Mouse (Mus musculus): Measurements from ENCODE around the gene Arhgef3. TPM values are rescaled to one million over a fixed set of nuclear protein-coding genes. Genes with fewer than 3 reads are reported as not detected.

Gene Arhgef3
- total and polyA plus RNA-seq, 2 experiments from 2014 or later: 12.3 to 17.7 TPM

DNA sequence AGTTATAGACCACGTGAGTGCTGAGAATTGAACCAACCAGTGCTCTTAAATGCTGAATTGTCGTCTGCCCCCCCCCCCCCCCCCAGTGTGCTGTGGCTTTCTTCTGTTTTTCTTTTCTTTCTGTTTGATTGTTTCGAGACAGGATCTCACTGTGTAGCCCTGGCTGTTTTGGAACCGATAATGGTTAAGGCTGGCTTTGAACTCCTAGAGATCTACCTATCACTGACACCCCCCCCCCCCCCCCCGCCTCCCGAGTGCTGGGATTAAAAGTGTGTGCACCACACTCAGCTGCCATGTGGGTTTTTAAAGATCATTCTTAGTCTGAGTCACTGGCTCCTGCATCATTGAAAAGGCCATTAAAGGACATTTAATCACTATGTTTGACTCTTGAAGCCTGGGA lies 147.7 kb downstream of the Arhgef3 start:
- WGBS: 63% methylated on average over 6 of the region's 6 CpGs
- Histone ChIP-seq H3K9me3 (ENCODE audit: low read length) (no peaks in the 10 kb centered on the region), H3K4me1 (ENCODE audit: insufficient read depth) (no peaks in the 10 kb centered on the region), H3K27me3 (ENCODE audit: insufficient read depth, low read length) (no peaks in the 10 kb centered on the region), H3K4me2 (ENCODE audit: low read depth) (no peak overlapping the region), H3K4me3 (ENCODE audit: low read depth, low read length) (no peak overlapping the region), H3K9ac (no peak overlapping the region), H3K36me3 (ENCODE audit: insufficient read depth) (no peaks in the 10 kb centered on the region), H3K27ac (ENCODE audit: low read depth, low read length) (no peak overlapping the region)
- no peak for DNase-seq
- TF ChIP-seq CTCF (IDR thresholded peaks at IDR 0.05; ENCODE audit: low read depth): no peak
- no peak for ATAC-seq

DNA sequence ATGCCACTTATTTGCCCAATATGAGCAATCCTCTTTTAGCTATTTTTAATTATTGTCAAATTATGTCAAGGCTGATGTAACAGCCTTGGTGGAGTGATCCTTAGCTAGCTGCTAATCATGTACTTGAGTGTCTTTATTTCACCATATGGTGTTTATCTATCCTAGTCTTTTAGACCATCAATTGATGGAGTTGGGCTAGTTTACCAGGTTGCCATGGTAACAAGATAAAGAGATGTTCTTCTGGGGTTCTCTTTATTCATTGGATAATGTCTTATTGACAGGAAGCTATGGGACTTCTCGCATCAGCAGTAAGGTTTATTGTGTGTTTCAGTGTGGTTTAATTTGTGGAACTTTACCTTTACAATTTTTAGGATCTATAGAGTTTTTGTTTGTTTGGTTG lies 151.9 kb downstream of the Arhgef3 start:
- no peak for TF ChIP-seq CTCF (IDR thresholded peaks at IDR 0.05; ENCODE audit: low read depth)
- Histone ChIP-seq H3K9ac (no peak overlapping the region), H3K4me3 (ENCODE audit: low read depth, low read length) (no peak overlapping the region), H3K27ac (ENCODE audit: low read depth, low read length) (no peak overlapping the region), H3K27me3 (ENCODE audit: insufficient read depth, low read length) (no peaks in the 10 kb centered on the region), H3K4me1 (ENCODE audit: insufficient read depth) (no peaks in the 10 kb centered on the region; the same call in 1 of the 2 replicates), H3K36me3 (ENCODE audit: insufficient read depth) (no peaks in the 10 kb centered on the region), H3K4me2 (ENCODE audit: low read depth) (no peak overlapping the region), H3K9me3 (ENCODE audit: low read length) (no peaks in the 10 kb centered on the region)
- ATAC-seq (no peak), DNase-seq (no peak)
- WGBS: 57% methylated on average over 1 of the region's 1 CpGs

DNA sequence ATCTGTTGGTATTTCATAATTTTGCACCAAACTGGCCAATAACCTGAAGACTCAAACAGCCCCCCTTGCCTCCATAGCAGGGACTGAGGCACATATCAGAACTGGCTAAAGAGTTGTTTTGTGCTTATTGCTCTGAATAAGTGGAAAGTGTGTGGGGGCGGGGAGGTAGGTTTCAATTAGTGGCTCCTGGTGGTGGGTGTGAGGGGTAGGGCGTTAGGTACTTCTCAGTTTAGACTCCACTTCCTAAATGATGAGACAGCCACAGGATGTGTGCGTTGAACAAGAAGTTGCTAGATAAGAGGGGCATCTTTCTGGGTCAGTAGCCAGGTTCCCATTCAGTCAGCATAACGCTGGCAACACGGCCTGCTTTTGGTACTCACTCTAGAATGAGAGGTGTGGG lies 153.4 kb downstream of the Arhgef3 start:
- DNase-seq (no peak), ATAC-seq (no peak)
- WGBS: 59% methylated on average over 5 of the region's 5 CpGs
- Histone ChIP-seq H3K27me3 (ENCODE audit: insufficient read depth, low read length) (no peaks in the 10 kb centered on the region), H3K4me1 (ENCODE audit: insufficient read depth) (no peaks in the 10 kb centered on the region; the same call in 1 of the 2 replicates), H3K27ac (ENCODE audit: low read depth, low read length) (no peak overlapping the region), H3K36me3 (ENCODE audit: insufficient read depth) (no peaks in the 10 kb centered on the region), H3K4me3 (ENCODE audit: low read depth, low read length) (no peak overlapping the region), H3K9me3 (ENCODE audit: low read length) (no peaks in the 10 kb centered on the region), H3K9ac (no peak overlapping the region), H3K4me2 (ENCODE audit: low read depth) (no peak overlapping the region)
- TF ChIP-seq CTCF (IDR thresholded peaks at IDR 0.05; ENCODE audit: low read depth): no peak

DNA sequence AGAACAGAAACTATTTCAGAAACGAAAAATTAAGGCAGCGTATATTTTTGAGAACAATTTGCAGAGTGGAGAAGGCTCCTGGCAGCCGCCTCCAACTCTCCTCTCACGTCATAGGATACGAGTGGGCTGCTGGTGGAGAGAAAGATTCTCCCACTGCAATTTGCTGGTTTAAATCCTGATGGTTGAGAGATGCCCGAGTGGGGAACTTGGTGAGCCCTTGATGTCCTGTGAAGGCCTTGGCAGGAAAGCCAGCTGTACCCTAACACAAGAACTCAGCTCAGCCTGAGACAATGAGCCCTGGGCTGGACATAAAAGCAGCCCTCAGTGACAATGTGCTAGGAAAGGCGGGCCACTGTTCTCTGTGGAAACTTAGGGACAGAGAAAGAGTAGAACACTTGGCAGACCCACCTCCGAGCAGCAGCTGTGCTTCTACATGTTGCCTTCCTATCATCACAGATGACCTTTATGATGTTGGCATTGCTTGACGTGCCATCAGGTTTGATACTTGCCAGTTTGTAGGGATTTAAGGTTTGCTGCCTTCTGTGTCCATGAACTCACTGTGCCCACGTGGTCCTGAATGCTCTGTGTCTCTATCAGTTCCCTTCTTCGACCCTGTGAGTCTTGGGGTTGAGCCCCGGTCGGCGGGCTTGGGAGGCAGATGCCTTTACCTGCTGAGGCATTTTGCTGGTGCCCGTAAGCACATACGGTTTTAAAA lies 154.4 kb downstream of the Arhgef3 start:
- no peaks in the 10 kb centered on the region for H3K27me3 ChIP-seq (ENCODE audit: insufficient read depth, low read length)
- H3K9ac ChIP-seq: no peak overlapping the region
- no peaks in the 10 kb centered on the region for H3K36me3 ChIP-seq (ENCODE audit: insufficient read depth)
- peak; percentile 20; the same call in 1 of the 2 replicates for ATAC-seq
- no peak overlapping the region for H3K4me2 ChIP-seq (ENCODE audit: low read depth)
- no peak for DNase-seq
- H3K4me1 ChIP-seq (ENCODE audit: insufficient read depth): no peaks in the 10 kb centered on the region; the same call in 1 of the 2 replicates
- TF ChIP-seq CTCF (IDR thresholded peaks at IDR 0.05; ENCODE audit: low read depth): no peak
- H3K9me3 ChIP-seq (ENCODE audit: low read length): no peaks in the 10 kb centered on the region
- H3K27ac ChIP-seq (ENCODE audit: low read depth, low read length): no peak overlapping the region
- WGBS: 76% methylated on average over 16 of the region's 16 CpGs
- no peak overlapping the region for H3K4me3 ChIP-seq (ENCODE audit: low read depth, low read length)

DNA sequence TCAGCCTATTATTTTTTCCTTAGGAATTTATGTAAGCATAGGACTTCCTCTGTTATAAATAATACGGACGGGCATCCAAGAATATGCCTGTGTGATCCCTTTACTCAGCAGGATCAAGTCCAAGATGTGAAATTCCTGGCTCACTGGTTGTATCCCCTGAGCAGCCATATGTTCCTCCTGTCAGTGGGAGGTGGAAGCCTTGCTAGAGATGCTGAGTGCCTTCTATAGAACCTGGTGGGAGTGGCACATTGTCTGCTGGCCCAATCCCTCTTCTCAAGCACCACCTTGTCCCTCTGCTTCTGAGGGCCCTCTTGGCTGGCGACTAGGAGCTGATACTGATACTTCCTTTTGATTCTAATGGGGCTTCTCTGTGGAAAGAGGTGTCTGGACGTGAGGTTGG lies 155.1 kb downstream of the Arhgef3 start:
- Histone ChIP-seq H3K27ac (ENCODE audit: low read depth, low read length) (no peak overlapping the region), H3K4me2 (ENCODE audit: low read depth) (no peak overlapping the region), H3K4me1 (ENCODE audit: insufficient read depth) (no peaks in the 10 kb centered on the region; the same call in 1 of the 2 replicates), H3K36me3 (ENCODE audit: insufficient read depth) (no peaks in the 10 kb centered on the region), H3K9ac (no peak overlapping the region), H3K9me3 (ENCODE audit: low read length) (no peaks in the 10 kb centered on the region), H3K27me3 (ENCODE audit: insufficient read depth, low read length) (no peaks in the 10 kb centered on the region), H3K4me3 (ENCODE audit: low read depth, low read length) (no peak overlapping the region)
- DNase-seq (no peak), ATAC-seq (no peak)
- 65% methylated on average over 4 of the region's 4 CpGs for WGBS
- no peak for TF ChIP-seq CTCF (IDR thresholded peaks at IDR 0.05; ENCODE audit: low read depth)

DNA sequence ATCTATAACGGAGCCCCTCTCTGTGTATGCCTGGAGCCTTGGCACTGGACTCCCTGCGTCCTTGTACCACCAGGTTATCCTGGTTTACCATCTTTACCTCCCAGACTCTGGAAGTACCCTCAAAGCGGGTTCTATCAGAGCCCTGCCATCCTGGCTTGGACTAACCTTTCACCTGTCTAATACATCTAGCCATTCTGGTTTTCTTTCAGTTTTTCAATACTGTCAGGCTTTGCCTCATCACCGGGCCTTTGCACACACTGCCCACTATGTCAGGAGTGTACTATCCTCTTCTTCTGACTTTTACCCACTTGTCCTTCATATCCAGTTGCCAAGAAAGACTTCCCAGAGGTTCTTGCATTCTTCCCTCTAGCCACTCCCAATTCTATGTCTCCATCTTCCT lies 155.8 kb downstream of the Arhgef3 start:
- DNase-seq (no peak), ATAC-seq (no peak)
- no peaks in the 10 kb centered on the region for H3K36me3 ChIP-seq (ENCODE audit: insufficient read depth)
- WGBS: 95% methylated on average over 4 of the region's 4 CpGs
- no peak overlapping the region for H3K9ac ChIP-seq
- no peaks in the 10 kb centered on the region; the same call in 1 of the 2 replicates for H3K4me1 ChIP-seq (ENCODE audit: insufficient read depth)
- H3K4me3 ChIP-seq (ENCODE audit: low read depth, low read length): no peak overlapping the region
- no peaks in the 10 kb centered on the region for H3K9me3 ChIP-seq (ENCODE audit: low read length)
- no peak overlapping the region for H3K27ac ChIP-seq (ENCODE audit: low read depth, low read length)
- no peaks in the 10 kb centered on the region for H3K27me3 ChIP-seq (ENCODE audit: insufficient read depth, low read length)
- no peak overlapping the region for H3K4me2 ChIP-seq (ENCODE audit: low read depth)
- TF ChIP-seq CTCF (IDR thresholded peaks at IDR 0.05; ENCODE audit: low read depth): no peak

DNA sequence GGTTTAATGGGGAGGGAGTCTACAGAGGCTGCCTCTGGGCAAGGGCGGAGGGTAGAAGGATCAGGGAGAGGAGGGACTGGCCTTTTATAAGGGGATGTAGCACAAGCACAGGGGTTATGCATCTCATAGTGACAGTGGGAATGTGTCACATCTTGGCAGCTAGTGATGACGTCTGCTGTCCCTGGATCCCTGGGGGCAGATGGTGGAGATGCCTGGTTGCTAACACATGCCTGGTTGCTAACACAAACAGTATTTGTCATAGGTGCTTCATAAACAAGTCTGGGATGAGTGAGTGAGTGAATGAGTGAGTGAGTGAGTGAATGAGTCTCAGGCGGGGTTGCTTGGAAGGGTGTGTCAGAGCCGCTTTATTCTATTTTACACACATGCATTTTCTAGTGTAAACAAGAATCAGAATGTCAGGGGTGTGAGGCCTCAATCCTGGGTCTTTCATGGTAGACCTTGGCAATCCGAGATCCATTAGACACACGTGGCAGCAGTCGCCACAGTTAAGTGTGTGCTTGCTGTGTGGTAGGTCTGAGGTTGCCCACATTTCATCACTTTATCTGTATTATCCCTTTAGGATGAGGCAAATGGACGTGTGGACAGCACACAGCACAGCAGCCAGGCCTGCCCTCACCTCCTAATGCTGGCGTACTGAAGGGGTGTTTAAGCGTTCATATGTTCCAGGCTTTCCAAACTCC lies 156.8 kb downstream of the Arhgef3 start:
- no peak overlapping the region for H3K4me2 ChIP-seq (ENCODE audit: low read depth)
- no peaks in the 10 kb centered on the region; the same call in 1 of the 2 replicates for H3K4me1 ChIP-seq (ENCODE audit: insufficient read depth)
- H3K9me3 ChIP-seq (ENCODE audit: low read length): no peaks in the 10 kb centered on the region
- ATAC-seq (no peak), DNase-seq (no peak)
- H3K4me3 ChIP-seq (ENCODE audit: low read depth, low read length): no peak overlapping the region
- H3K9ac ChIP-seq: no peak overlapping the region
- no peak overlapping the region for H3K27ac ChIP-seq (ENCODE audit: low read depth, low read length)
- no peak for TF ChIP-seq CTCF (IDR thresholded peaks at IDR 0.05; ENCODE audit: low read depth)
- WGBS: 55% methylated on average over 10 of the region's 10 CpGs
- H3K36me3 ChIP-seq (ENCODE audit: insufficient read depth): no peaks in the 10 kb centered on the region
- H3K27me3 ChIP-seq (ENCODE audit: insufficient read depth, low read length): no peaks in the 10 kb centered on the region

Data from forebrain, postnatal 0 days (tissue).